Mouse (Mus musculus) left cerebral cortex, adult 2 months (tissue): ENCODE results near the gene Peli2. TPM values are rescaled to one million over a fixed set of nuclear protein-coding genes. Genes with fewer than 3 reads are reported as not detected.

ENCODE experiments used
- DNase-seq, 2 experiments: peaks; one replicate each; pipeline ENCODE4 v3.0.0; 2021 to 2022; ENCODE audit warnings: low spot score in 2 of 2, mixed read lengths in 1 of 2; ENCODE audit errors: extremely low spot score in 1 of 2
- H3K27ac ChIP-seq: fragments of 200-600 bp; 2 replicates; pipeline ENCODE4 v1.8.1; 2022
- H3K4me3 ChIP-seq: fragments of 200-600 bp; 2 replicates; pipeline ENCODE4 v1.8.1; 2022
- CTCF ChIP-seq: fragments of 200-600 bp; IDR thresholded peaks from 2 replicates; pipeline ENCODE4 v1.8.1; 2022; ENCODE audit warnings: antibody characterized with exemption, mild to moderate bottlenecking, moderate library complexity
- intact Hi-C: fragments of 180-260 bp; cut with DNase I; formaldehyde crosslinking; loops from one replicate; pipeline ENCODE4 v1.15.1; 2025
- total RNA-seq, 2 experiments: library from RNA; stranded (reverse); gene quantifications; 2 replicates each; pipeline ENCODE4 v1.2.3; 2021

The Peli2 gene
- total RNA-seq, 2 experiments from 2014 or later, result 19.3 to 23.1 TPM

DNA sequence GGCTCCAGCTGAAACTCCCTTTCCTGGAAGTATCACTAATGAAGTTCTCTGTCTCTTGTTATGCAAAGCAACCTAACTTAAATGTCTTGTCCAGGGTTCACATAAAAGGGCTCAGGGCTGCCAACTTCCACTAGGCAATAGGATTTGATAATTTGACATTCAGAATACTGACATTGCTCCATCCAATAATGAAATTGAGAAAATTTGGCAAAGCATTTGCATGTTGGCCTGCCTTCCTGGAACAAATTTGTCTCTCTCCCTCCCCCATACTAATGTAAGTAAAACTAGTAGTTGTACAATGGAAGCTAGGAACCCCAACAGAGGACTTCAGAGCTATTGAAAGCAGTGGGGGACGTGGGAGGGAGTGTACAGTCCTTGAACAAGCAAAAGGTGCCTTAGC lies 21.3 kb upstream of the Peli2 start:
- TF ChIP-seq CTCF, result no peak
- no peak for DNase-seq
- Histone ChIP-seq H3K27ac (no peak overlapping the region), H3K4me3 (no peak overlapping the region)
- intact Hi-C loops, result no loop called here

DNA sequence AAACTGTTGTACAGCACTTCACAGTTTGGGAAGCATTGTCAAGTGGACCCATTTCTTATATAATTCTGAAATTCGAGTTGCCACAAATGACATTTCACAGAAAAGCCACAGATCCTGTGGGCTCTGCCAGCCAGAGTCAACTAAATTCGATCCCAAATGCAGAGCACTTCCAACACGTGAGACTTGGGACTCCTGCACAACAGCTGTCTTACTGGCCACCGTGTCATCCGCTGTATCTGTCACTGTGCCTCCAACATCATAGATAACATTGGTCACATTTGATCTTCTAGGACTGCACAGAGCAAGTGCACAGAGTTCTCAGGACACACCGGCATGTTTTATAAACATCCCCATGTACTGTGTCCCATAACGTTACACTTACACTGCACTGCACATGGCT lies 14.2 kb upstream of the Peli2 start:
- H3K27ac ChIP-seq, result no peak overlapping the region
- TF ChIP-seq CTCF, result no peak
- DNase-seq, result no peak
- H3K4me3 ChIP-seq, result no peak overlapping the region
- intact Hi-C loops, result no loop called here

DNA sequence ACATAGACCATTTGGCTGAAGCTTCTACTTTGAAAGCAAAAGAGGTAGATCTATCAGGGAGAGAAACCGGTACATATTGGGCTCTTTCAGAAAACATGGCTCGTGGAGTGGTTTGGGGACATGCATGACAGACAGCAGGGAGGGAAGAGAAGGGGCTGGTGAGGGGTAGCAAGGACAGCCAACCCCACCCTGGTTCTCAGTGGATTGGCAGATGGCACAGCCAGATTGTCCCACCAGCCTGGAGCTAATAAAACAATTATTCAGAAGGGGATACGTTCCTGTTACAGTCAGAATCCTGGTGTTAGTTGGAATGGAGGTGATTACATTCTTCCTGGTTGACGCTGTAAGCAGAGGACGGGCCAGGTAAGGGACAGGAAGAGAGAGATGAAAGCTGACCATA lies 2.6 kb upstream of the Peli2 start:
- Histone ChIP-seq H3K27ac (no peak overlapping the region), H3K4me3 (no peak overlapping the region)
- no peak for DNase-seq
- no peak for TF ChIP-seq CTCF
- intact Hi-C loops, result no loop called here

DNA sequence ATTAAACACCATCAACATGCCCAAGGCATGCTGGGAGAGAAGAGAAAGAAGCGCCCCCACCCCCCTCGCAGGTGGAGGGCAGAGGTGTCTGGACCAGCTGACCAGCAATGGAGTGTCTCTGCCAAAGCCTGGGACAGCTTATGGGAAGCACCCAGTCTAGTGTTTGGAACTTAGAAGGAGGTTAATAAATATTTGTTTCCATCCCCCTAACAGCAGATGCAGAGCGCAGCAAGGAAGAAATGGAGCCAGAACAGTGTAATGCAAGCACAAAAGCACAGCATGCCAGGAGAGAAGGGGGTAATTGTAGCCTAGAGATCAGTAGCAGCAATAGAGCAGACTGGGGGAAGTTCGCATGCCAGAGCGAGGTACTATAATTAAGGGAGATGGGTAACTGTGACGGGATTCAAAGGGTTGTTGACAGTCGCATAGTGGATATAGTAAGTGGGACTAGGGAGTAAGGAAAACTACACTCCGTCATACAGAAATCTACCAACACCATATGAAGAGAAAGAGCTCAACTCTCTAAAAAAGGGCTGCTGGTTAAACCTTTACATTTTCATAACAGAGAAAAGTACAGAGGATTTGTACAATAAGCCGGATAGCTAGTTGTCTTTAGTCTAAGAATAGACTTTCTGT lies 1.5 kb upstream of the Peli2 start:
- TF ChIP-seq CTCF, result no peak
- no peak overlapping the region for H3K27ac ChIP-seq
- intact Hi-C loops, result no loop called here
- DNase-seq, result no peak
- H3K4me3 ChIP-seq, result no peak overlapping the region

DNA sequence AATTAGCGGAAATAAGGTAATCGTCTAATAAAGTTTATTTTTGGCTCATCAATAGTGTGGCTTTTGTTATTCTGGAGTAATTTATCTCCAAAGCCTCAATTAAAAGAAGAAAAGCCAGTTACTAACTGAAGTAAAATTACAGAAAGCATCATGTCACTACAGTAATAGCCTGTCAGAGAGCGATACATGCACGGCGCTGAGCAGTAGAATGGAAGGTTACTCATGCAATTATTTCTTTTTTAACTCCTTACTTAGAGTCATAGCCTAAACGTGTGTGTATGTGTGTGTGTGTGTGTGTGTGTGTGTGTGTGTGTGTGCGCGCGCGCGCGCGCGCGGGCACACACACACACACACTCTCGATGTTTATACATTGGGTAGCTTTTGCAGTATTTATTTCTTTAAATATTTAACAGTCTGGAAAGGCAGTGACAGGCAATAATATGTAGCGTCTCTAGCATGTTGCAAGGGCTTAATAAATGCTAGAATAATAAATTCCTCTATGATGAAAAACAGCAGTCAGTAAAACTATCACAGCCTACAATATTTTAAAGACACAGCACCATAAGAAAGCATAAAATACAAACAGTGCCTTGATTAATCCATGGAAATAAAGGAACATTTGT lies 864 bp upstream of the Peli2 start:
- TF ChIP-seq CTCF, result no peak
- intact Hi-C loops, result loop anchor here (2.0 to 5.0 kb wide), 4 partner anchors 47 to 367 kb away; no protein-coding TSS in a partner anchor
- Histone ChIP-seq H3K27ac (no peak overlapping the region), H3K4me3 (peak overlapping the region; percentile 73)
- DNase-seq, result no peak

DNA sequence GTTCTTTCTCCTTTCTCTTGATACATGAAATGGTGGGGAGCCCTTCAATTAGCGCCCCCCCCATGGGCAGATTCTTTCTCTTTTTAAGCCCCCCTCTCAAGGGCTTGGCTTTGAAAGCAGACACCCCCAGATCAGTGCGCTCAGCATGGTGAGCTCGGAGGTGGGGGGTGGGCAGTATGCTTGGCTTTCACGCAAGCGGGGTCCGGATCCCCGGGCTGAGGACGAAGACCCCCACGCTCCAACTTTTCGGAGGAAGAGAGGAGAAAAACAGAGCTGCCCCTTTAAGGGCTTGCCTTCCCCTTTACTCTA lies 226 bp upstream of the Peli2 start:
- DNase-seq, result no peak
- intact Hi-C loops, result loop anchor here (2.0 to 5.0 kb wide), 4 partner anchors 48 to 368 kb away; no protein-coding TSS in a partner anchor
- no peak for TF ChIP-seq CTCF

DNA sequence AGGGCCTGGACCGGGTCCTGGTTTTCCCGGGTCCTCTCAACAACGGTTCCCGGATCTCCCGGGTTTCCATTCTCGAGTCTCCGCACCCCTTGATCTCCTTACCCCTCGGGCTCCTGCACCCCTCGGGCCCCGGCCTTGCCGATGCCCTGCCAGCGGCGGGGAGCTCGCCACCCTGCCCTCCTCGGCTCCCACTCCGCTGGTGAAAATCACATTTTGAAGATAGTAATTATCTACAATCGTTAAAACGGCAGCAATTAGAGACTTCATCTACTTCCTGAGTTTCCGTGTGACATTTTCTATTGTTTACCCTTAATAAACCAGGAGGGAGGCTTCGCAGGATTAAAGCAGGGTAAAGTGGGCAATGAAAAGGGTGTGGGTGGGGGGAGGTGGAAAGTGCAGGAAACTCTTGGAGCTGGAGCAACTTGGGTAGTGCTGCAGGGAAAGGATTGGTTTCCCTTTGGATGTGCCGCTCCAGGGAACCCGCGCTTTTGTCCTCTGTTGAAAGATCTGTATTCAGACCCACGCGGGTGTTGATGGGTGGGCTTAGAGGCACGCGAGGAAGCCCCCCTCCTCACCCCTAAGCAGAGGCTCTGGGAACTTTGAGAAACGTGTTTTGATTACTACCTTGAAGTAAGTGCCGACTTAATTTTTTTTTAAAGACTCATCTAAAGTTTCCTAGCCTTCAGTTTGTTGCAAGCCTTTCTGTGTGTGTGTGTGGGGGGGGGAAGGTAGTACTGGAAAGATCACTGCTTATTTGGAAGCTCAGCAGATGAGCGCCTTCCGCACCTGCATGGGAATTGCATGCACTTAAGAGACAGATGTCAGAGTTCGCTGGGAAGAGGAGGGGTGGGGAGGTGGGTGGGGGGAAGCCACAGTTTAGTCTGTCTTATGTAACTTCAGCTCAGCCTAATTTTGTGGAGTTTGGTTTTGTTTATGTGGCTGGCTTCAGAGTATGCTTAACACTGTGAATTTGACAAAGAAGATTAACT lies 1.2 kb downstream of the Peli2 start:
- Histone ChIP-seq H3K4me3 (peak overlapping the region; percentile 73), H3K27ac (peak overlapping the region; percentile 84)
- no peak for TF ChIP-seq CTCF
- intact Hi-C loops, result loop anchor here (2.0 to 5.0 kb wide), 4 partner anchors 50 to 370 kb away; no protein-coding TSS in a partner anchor
- DNase-seq, result no peak

More for the DNA sequence above, 226 bp upstream of the Peli2 start:
- peak overlapping the region; percentile 73 for H3K4me3 ChIP-seq
- peak overlapping the region; percentile 72; the same call in 1 of the 2 replicates for H3K27ac ChIP-seq

DNA sequence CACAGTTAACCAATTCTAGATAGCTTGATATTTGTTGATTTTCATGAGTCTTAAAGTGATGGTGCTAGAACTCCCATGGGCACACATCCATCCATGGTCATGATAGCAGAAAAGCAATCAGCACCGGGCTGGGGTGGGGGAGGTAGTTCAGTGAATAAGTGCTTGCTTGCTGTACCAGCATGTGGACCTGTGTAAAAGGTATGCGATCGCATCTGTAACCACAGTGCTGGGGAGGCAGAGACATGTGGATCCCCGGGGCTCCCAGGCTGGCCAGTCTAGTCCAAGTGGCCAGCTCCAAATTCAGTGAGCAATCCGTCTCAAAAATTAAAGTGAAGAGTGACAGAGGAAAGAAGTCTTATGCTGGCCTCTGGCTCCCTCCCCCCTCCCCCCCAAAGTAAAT lies 3.4 kb downstream of the Peli2 start:
- Histone ChIP-seq H3K27ac (no peak overlapping the region), H3K4me3 (no peak overlapping the region)
- no peak for DNase-seq
- intact Hi-C loops, result loop anchor here (5.0 kb wide), 3 partner anchors 52 to 372 kb away; no protein-coding TSS in a partner anchor
- no peak for TF ChIP-seq CTCF

DNA sequence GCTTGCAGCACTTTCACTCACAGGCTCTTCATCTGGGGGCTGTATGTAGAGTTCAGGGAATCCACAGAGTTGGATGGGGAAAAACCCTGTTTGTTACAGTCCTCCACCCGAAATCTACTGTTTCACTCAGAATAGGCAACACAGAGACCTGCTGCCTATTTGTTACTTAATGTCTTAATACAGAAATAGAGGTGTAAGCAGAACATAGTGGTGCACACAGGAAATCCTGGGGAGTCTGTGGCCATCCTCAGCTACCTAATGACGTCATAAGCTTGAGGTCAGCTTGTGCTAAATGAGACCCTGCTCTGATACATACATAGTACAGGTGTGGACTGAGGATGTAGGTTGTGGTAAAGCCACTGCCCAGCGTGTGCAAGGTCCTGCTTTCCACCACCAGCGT lies 4.2 kb downstream of the Peli2 start:
- no peak overlapping the region for H3K4me3 ChIP-seq
- DNase-seq, result no peak
- TF ChIP-seq CTCF, result no peak
- intact Hi-C loops, result loop anchor here (5.0 kb wide), 3 partner anchors 53 to 373 kb away; no protein-coding TSS in a partner anchor
- no peak overlapping the region for H3K27ac ChIP-seq

DNA sequence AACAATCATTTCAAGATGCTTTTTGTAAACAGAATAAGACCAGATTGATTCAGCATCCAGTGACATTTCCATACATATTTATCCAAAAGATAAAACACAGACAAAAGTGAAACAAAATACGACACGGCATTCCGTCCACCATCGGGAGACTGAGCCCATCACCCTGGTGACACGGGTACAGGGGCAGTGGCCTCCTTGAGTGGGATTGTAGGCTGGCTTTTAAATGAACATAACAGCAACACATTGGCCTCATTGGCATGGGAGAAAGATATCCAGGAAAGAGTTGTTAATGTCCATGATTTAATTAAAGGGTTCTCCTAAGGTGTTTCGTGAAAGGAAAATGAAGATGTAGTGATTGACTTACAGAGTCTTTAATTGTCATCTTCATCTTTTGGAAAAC lies 5.3 kb downstream of the Peli2 start:
- no peak for DNase-seq
- Histone ChIP-seq H3K4me3 (no peak overlapping the region), H3K27ac (no peak overlapping the region)
- intact Hi-C loops, result no loop called here
- no peak for TF ChIP-seq CTCF

DNA sequence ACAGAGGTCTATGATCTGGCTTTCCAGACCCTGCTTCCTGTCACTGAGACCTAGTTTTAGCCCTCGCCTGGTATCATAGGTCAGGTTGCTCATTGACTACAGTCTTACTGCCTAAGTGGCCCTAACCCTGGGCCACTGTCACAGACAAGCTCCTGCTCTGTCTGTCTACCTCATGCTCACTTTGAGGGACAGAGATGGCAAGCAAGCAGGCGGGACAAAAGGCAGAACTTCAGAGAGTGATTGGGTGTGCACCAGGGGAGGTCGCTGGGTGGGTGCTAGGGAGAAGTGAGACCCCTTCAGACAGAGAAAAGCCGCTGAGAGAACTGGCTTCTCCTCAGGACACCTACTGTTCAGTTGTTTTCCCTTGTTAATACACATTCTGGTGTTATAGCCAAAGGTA lies 6.3 kb downstream of the Peli2 start:
- TF ChIP-seq CTCF, result no peak
- no peak overlapping the region for H3K27ac ChIP-seq
- DNase-seq, result no peak
- no peak overlapping the region for H3K4me3 ChIP-seq
- intact Hi-C loops, result no loop called here

DNA sequence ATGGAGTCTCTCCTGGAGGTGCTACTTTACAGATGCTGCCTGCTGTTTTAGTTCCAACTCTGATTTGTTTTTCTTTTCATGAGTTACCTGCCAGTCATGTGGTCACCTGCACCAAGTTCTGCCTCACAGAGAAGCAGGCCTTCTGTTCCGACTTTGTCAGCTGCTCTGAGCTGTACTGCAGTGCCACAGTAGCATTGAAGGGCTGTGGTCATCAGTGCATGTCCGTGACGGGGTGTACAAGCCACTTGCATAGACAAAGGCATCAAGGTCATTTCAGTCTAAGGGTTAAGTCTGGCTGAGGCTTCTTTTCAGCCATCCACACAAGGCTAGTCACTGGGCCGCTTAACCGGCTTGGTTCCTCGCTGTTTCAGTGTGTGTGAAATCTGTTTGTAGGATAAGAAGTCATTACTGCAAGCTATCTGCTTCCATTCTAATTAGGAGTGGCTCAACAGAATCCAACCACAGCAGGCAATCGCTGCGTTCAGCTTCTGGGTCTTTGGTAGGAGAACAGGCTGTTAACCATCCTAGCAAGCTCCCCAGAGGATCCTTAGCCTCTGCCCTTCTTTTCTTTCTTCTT lies 7.1 kb downstream of the Peli2 start:
- H3K4me3 ChIP-seq, result no peak overlapping the region
- no peak for DNase-seq
- intact Hi-C loops, result no loop called here
- TF ChIP-seq CTCF, result no peak
- no peak overlapping the region for H3K27ac ChIP-seq
